Mouse (Mus musculus) layer of hippocampus, adult 2 months (tissue): Measurements from ENCODE around the gene Pax7. TPM values are rescaled to one million over a fixed set of nuclear protein-coding genes. Genes with fewer than 3 reads are reported as not detected.

Source experiments
- DNase-seq, 2 experiments: peaks; one replicate each; pipeline ENCODE4 v3.0.0; 2022; ENCODE audit warnings: low spot score in 2 of 2
- H3K27ac ChIP-seq: fragments of 200-600 bp; 2 replicates; pipeline ENCODE4 v1.8.1; 2022
- H3K4me3 ChIP-seq: fragments of 200-600 bp; 2 replicates; pipeline ENCODE4 v1.8.1; 2022; ENCODE audit warnings: mild to moderate bottlenecking
- CTCF ChIP-seq: fragments of 200-600 bp; conservative IDR thresholded peaks from 2 replicates; pipeline ENCODE4 v1.8.1; 2022; ENCODE audit warnings: antibody characterized with exemption, mild to moderate bottlenecking, moderate library complexity
- total RNA-seq, 2 experiments: library from RNA; stranded (reverse); gene quantifications; 2 replicates each; pipeline ENCODE4 v1.2.3; 2021

The Pax7 gene
- total RNA-seq, 2 experiments from 2014 or later, result not detected

GRCm38 (mm10) chr4:139827501-139828282, 5.6 kb downstream of the Pax7 start:
- no peak overlapping the region for H3K4me3 ChIP-seq
- no peak for DNase-seq
- no peak overlapping the region for H3K27ac ChIP-seq
- no peak for TF ChIP-seq CTCF

GRCm38 (mm10) chr4:139826231-139826630, 7.1 kb downstream of the Pax7 start:
- H3K27ac ChIP-seq, result no peak overlapping the region
- no peak for TF ChIP-seq CTCF

GRCm38 (mm10) chr4:139825326-139826112, 7.8 kb downstream of the Pax7 start:
- Histone ChIP-seq H3K4me3 (no peak overlapping the region), H3K27ac (no peak overlapping the region)
- no peak for DNase-seq
- TF ChIP-seq CTCF, result no peak

More at GRCm38 (mm10) chr4:139826231-139826630, 7.1 kb downstream of the Pax7 start:
- DNase-seq, result no peak
- H3K4me3 ChIP-seq, result no peak overlapping the region

- no peak overlapping the region for H3K27ac ChIP-seq
- no peak for TF ChIP-seq CTCF
- no peak overlapping the region for H3K4me3 ChIP-seq
- DNase-seq, result no peak
These were observed 8.6 kb downstream of the Pax7 start for GRCm38 (mm10) chr4:139824572-139825325.

- Histone ChIP-seq H3K4me3 (no peak overlapping the region), H3K27ac (no peak overlapping the region)
- DNase-seq, result no peak
- TF ChIP-seq CTCF, result no peak
These were observed 9.4 kb downstream of the Pax7 start for GRCm38 (mm10) chr4:139823870-139824472.

DNA sequence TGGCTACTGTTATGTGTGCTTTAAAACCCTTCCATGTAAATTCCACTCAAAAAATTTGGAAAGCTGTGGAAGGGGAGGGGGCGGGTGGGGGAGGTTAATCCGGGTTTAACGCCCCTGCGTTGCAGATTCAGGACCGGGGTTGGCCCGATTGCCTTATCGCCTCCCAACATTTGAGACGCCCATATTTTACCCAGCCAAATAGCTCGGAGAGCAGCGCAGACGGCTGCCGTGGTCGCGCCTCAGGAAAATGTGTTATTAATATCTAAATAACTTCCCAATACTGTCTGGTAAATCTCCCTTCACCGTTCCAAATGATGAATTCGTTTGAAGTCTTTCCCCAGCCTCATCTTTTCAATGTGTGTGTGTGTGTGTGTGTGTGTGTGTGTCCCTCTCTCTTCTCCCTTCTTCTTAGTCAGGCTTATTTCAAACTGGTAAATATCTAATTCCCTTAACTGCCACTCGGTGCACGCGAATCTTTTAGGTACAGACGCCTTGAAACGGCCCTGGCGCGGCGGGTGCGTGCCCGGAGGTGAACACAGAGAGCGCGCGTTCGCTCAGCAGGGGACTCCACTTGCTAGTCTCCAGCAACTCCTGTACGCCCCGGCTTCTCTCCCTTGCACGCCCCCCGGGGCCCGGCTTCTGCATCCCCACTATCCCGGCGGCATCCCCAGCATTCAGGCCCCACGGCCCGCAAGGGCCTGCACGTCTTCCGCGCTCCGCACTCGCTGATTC, 10.0 kb downstream of the Pax7 start:
- Histone ChIP-seq H3K27ac (no peak overlapping the region), H3K4me3 (no peak overlapping the region)
- DNase-seq, result no peak
- no peak for TF ChIP-seq CTCF

DNA sequence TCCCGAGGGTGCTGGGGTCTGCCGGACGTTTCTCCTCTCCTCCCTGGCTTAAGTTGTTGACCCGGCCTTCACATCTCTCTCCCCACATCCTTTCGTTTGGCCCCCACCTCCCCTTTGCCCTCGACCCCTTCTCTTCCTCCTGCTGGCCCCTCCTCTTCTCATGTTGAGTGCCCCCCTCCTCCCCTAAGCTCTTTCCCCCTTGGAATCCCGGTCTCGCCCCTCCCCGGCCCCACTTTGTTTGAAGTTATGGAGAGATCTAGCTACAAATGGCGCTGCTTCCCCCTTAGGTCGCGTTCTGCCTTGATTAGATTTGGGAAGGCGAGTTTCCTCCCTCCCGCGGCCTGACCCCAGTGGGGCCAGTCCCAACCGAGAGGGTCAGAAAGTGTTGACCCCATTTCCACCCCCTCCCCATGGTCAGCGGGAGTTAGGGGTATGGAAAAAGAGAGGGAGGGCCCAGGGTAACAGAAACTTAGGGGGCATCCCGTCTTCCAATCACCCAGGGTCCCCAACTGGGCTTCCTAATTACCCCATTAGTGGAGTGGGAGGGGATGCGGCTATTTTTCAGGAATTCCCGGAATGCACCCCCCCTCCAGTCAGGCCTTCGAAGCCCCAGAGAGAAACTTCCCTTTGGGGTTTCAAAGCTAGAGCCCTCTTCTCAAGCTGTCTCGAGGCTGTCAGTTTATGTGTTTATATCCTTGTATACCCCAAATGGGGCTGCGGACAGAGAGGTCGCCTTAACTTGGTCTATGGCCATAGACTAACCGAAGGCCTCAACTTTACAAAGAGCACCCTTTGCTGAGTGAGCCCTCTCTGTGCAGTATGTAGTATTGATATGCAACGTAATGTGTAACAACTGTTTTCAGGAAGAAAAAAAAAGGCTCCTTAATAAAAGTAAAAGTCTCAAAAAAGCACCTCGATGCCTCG, 10.9 kb downstream of the Pax7 start:
- no peak for TF ChIP-seq CTCF
- H3K4me3 ChIP-seq, result no peak overlapping the region
- no peak for DNase-seq
- H3K27ac ChIP-seq, result no peak overlapping the region

DNA sequence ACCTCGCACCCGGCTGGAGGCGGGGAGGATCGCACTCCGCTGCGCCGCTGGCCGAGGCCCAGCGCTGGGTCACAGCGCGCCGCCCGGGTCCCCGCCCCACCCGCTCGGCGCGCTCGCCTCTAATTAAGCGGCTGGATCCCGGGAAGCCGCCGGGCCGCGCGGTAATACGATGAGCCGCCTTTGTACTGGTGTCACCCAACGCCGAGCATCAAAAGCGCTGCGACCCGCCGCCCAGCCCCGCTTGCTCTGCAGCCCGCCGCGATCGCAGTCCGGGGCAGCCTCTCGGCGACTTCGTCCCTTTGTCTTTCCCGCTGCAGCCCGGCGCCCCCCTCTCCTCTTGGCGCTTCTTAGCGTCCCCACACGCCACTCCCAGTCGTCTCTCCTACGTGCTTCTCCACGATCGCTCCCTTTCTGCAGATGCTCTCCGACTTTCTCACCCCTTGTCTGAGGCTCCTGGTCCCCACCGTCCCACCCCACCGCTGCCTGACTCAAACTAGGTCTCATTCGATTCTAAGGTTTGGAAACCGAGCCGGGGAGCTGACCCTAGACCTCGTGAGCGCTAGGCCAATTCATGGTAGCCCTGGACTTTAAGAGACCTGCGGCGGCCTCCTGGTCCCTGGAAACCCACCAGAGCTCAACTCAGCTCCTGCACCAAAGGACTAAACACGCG, 11.7 kb downstream of the Pax7 start:
- H3K4me3 ChIP-seq, result no peak overlapping the region; the same call in 1 of the 2 replicates
- DNase-seq, result no peak
- no peak overlapping the region for H3K27ac ChIP-seq

DNA sequence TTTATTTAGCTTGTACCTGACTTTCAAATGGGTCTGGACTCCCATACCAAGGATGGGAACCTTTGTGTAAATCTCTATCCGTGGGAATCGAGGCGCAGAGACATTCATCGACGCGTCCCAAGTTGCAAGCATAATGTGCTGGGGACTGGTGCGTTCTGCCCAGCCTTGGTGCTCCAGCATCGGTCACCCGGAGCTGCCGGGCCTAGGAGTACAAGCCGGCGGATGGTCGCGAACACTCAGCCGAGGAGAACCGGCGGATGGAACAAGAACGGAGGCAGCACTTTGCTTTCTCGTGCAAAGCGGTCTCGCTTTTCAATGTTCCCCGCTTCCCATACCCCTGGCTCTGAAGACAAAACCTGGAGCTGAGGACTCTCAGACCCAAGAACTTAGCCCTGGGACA, 12.3 kb downstream of the Pax7 start:
- no peak overlapping the region for H3K4me3 ChIP-seq
- no peak for TF ChIP-seq CTCF
- DNase-seq, result no peak
- no peak overlapping the region for H3K27ac ChIP-seq

More for the DNA sequence above, 11.7 kb downstream of the Pax7 start:
- no peak for TF ChIP-seq CTCF

DNA sequence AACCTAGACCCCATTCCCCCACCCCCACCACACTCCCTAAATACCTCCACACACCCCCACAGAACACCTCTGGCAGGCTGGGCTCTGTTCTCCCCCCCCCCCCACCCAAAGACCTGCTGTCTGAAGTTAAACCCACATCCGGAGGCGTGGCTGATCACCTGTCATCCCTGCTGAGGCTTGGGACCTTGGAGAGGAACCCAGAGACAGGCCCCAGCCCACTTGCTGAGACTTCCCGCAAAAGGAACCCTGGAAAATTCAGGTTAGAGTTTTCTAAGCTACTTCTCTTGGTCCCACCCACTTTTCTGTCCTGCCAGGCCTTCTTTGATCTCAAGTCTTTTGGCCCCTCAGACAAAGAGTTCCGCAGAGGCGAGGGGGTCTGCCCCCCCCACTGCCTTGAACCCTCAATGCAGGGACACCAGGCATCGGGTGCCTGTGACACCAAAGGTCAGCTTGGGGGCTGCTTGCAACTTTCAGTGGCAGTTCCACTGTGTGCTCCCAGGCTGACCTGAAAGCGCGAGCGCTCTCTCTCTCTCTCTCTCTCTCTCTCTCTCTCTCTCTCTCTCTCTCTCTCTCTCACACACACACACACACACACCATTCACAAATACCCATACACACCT, 13.8 kb downstream of the Pax7 start:
- no peak for TF ChIP-seq CTCF
- DNase-seq, result no peak
- Histone ChIP-seq H3K4me3 (no peak overlapping the region), H3K27ac (no peak overlapping the region)
